Mouse (Mus musculus): ENCODE data around the gene Hrh1. TPM values are rescaled to one million over a fixed set of nuclear protein-coding genes. Genes with fewer than 3 reads are reported as not detected.

Gene Hrh1
- polyA plus RNA-seq, 1 experiment from 2014 or later, result 0.16 TPM

- Histone ChIP-seq H3K9me3 (no peaks in the 10 kb centered on the region), H3K4me1 (replicated peaks) (peaks cover 28% of the 10 kb centered on the region), H3K36me3 (no peaks in the 10 kb centered on the region), H3K4me3 (no peak overlapping the region), H3K27ac (no peak overlapping the region), H3K27me3 (ENCODE audit: insufficient read depth, poor library complexity, severe bottlenecking) (peaks cover 71% of the 10 kb centered on the region)
- 86% methylated on average over 4 of the region's 4 CpGs for WGBS
- no peak for DNase-seq (ENCODE audit: low spot score)
Observed at GRCm38 (mm10) chr6:114394982-114395381, 2.8 kb upstream of the Hrh1 start.

- no peak overlapping the region for H3K27ac ChIP-seq
- H3K9me3 ChIP-seq, result no peaks in the 10 kb centered on the region
- no peak for DNase-seq (ENCODE audit: low spot score)
- peaks cover 28% of the 10 kb centered on the region for H3K4me1 ChIP-seq (replicated peaks)
- H3K36me3 ChIP-seq, result no peaks in the 10 kb centered on the region
- H3K4me3 ChIP-seq, result no peak overlapping the region
- 75% methylated on average over 4 of the region's 4 CpGs for WGBS
- H3K27me3 ChIP-seq (ENCODE audit: insufficient read depth, poor library complexity, severe bottlenecking), result peaks cover 81% of the 10 kb centered on the region
Observed at GRCm38 (mm10) chr6:114396605-114397004, 1.1 kb upstream of the Hrh1 start.

GRCm38 (mm10) chr6:114397280-114397679 is 456 bp upstream of the Hrh1 start:
- H3K36me3 ChIP-seq, result no peaks in the 10 kb centered on the region
- DNase-seq (ENCODE audit: low spot score), result no peak
- no peaks in the 10 kb centered on the region for H3K9me3 ChIP-seq
- peak overlapping the region; percentile 69 for H3K4me3 ChIP-seq
- peaks cover 28% of the 10 kb centered on the region for H3K4me1 ChIP-seq (replicated peaks)
- H3K27ac ChIP-seq, result peak overlapping the region; percentile 66; the same call in 1 of the 2 replicates
- H3K27me3 ChIP-seq (ENCODE audit: insufficient read depth, poor library complexity, severe bottlenecking), result peaks cover 82% of the 10 kb centered on the region
- 4% methylated on average over 11 of the region's 11 CpGs for WGBS

- H3K4me1 ChIP-seq (replicated peaks), result peaks cover 28% of the 10 kb centered on the region
- no peaks in the 10 kb centered on the region for H3K36me3 ChIP-seq
- H3K9me3 ChIP-seq, result no peaks in the 10 kb centered on the region
- WGBS, result 4% methylated on average over 9 of the region's 9 CpGs
- peak; percentile 51 for DNase-seq (ENCODE audit: low spot score)
- H3K4me3 ChIP-seq, result peak overlapping the region; percentile 69
- peaks cover 72% of the 10 kb centered on the region for H3K27me3 ChIP-seq (ENCODE audit: insufficient read depth, poor library complexity, severe bottlenecking)
- no peak overlapping the region for H3K27ac ChIP-seq
Observed at GRCm38 (mm10) chr6:114398626-114399025, 890 bp downstream of the Hrh1 start.

- WGBS, result 84% methylated on average over 10 of the region's 10 CpGs
- peaks cover 63% of the 10 kb centered on the region for H3K27me3 ChIP-seq (ENCODE audit: insufficient read depth, poor library complexity, severe bottlenecking)
- H3K27ac ChIP-seq, result no peak overlapping the region
- H3K36me3 ChIP-seq, result no peaks in the 10 kb centered on the region
- H3K4me3 ChIP-seq, result no peak overlapping the region
- peaks cover 28% of the 10 kb centered on the region for H3K4me1 ChIP-seq (replicated peaks)
- DNase-seq (ENCODE audit: low spot score), result no peak
- no peaks in the 10 kb centered on the region for H3K9me3 ChIP-seq
Observed at GRCm38 (mm10) chr6:114400387-114400786, 2.7 kb downstream of the Hrh1 start.

GRCm38 (mm10) chr6:114400841-114401240 is 3.1 kb downstream of the Hrh1 start:
- DNase-seq (ENCODE audit: low spot score), result no peak
- Histone ChIP-seq H3K27me3 (ENCODE audit: insufficient read depth, poor library complexity, severe bottlenecking) (peaks cover 58% of the 10 kb centered on the region), H3K4me3 (no peak overlapping the region), H3K27ac (no peak overlapping the region), H3K36me3 (no peaks in the 10 kb centered on the region), H3K4me1 (replicated peaks) (peaks cover 28% of the 10 kb centered on the region), H3K9me3 (no peaks in the 10 kb centered on the region)
- WGBS, result 83% methylated on average over 8 of the region's 8 CpGs

GRCm38 (mm10) chr6:114402161-114402560 is 4.4 kb downstream of the Hrh1 start:
- H3K27me3 ChIP-seq (ENCODE audit: insufficient read depth, poor library complexity, severe bottlenecking), result peaks cover 45% of the 10 kb centered on the region

GRCm38 (mm10) chr6:114403632-114404031 is 5.9 kb downstream of the Hrh1 start:
- Histone ChIP-seq H3K27ac (no peak overlapping the region), H3K4me3 (no peak overlapping the region), H3K4me1 (replicated peaks) (peaks cover 14% of the 10 kb centered on the region), H3K36me3 (no peaks in the 10 kb centered on the region), H3K9me3 (no peaks in the 10 kb centered on the region), H3K27me3 (ENCODE audit: insufficient read depth, poor library complexity, severe bottlenecking) (peaks cover 33% of the 10 kb centered on the region)
- WGBS, result 50% methylated on average over 8 of the region's 8 CpGs
- no peak for DNase-seq (ENCODE audit: low spot score)

More at GRCm38 (mm10) chr6:114402161-114402560, 4.4 kb downstream of the Hrh1 start:
- H3K27ac ChIP-seq, result no peak overlapping the region
- WGBS, result 83% methylated on average over 2 of the region's 2 CpGs
- no peak overlapping the region for H3K4me3 ChIP-seq
- no peaks in the 10 kb centered on the region for H3K36me3 ChIP-seq
- peaks cover 25% of the 10 kb centered on the region for H3K4me1 ChIP-seq (replicated peaks)
- no peaks in the 10 kb centered on the region for H3K9me3 ChIP-seq
- no peak for DNase-seq (ENCODE audit: low spot score)

- H3K27me3 ChIP-seq (ENCODE audit: insufficient read depth, poor library complexity, severe bottlenecking), result peaks cover 28% of the 10 kb centered on the region
- no peak overlapping the region for H3K27ac ChIP-seq
- no peaks in the 10 kb centered on the region for H3K36me3 ChIP-seq
- H3K4me1 ChIP-seq (replicated peaks), result peaks cover 9% of the 10 kb centered on the region; the same call in 1 of the 2 replicates
- no peak for DNase-seq (ENCODE audit: low spot score)
- whole genome bisulfite sequencing, result 53% methylated on average over 5 of the region's 5 CpGs
- no peaks in the 10 kb centered on the region for H3K9me3 ChIP-seq
- no peak overlapping the region for H3K4me3 ChIP-seq
Observed at GRCm38 (mm10) chr6:114404128-114404527, 6.4 kb downstream of the Hrh1 start.

- no peak overlapping the region for H3K4me3 ChIP-seq
- H3K9me3 ChIP-seq, result no peaks in the 10 kb centered on the region
- H3K27me3 ChIP-seq (ENCODE audit: insufficient read depth, poor library complexity, severe bottlenecking), result peaks cover 20% of the 10 kb centered on the region
- WGBS, result 81% methylated on average over 7 of the region's 7 CpGs
- H3K27ac ChIP-seq, result no peak overlapping the region
- no peak for DNase-seq (ENCODE audit: low spot score)
- no peaks in the 10 kb centered on the region for H3K36me3 ChIP-seq
- 0 out of 2 replicates have a peak, but pooled peaks cover 4% of the 10 kb centered on the region for H3K4me1 ChIP-seq (replicated peaks)
Observed at GRCm38 (mm10) chr6:114404774-114405468, 7.2 kb downstream of the Hrh1 start.

- H3K36me3 ChIP-seq, result no peaks in the 10 kb centered on the region
- 0 out of 2 replicates have a peak, but pooled peaks cover 7% of the 10 kb centered on the region for H3K4me1 ChIP-seq (replicated peaks)
- H3K9me3 ChIP-seq, result no peaks in the 10 kb centered on the region
- peaks cover 3% of the 10 kb centered on the region; the same call in 1 of the 2 replicates for H3K27me3 ChIP-seq (ENCODE audit: insufficient read depth, poor library complexity, severe bottlenecking)
- WGBS, result 60% methylated on average over 1 of the region's 1 CpGs
- no peak overlapping the region for H3K4me3 ChIP-seq
- no peak overlapping the region for H3K27ac ChIP-seq
- DNase-seq (ENCODE audit: low spot score), result no peak
Observed at GRCm38 (mm10) chr6:114406634-114407033, 8.9 kb downstream of the Hrh1 start.

GRCm38 (mm10) chr6:114407049-114407448 is 9.3 kb downstream of the Hrh1 start:
- Histone ChIP-seq H3K36me3 (no peaks in the 10 kb centered on the region), H3K27ac (no peak overlapping the region), H3K4me3 (no peak overlapping the region), H3K9me3 (no peaks in the 10 kb centered on the region), H3K27me3 (ENCODE audit: insufficient read depth, poor library complexity, severe bottlenecking) (peaks cover 3% of the 10 kb centered on the region; the same call in 1 of the 2 replicates), H3K4me1 (replicated peaks) (0 out of 2 replicates have a peak, but pooled peaks cover 7% of the 10 kb centered on the region)
- no peak for DNase-seq (ENCODE audit: low spot score)
- 87% methylated on average over 7 of the region's 7 CpGs for WGBS

- H3K4me3 ChIP-seq, result no peak overlapping the region
- H3K9me3 ChIP-seq, result no peaks in the 10 kb centered on the region
- no peak for DNase-seq (ENCODE audit: low spot score)
- 55% methylated on average over 17 of the region's 17 CpGs for WGBS
- H3K27ac ChIP-seq, result no peak overlapping the region
- 0 out of 2 replicates have a peak, but pooled peaks cover 7% of the 10 kb centered on the region for H3K4me1 ChIP-seq (replicated peaks)
- no peaks in the 10 kb centered on the region for H3K36me3 ChIP-seq
- peaks cover 3% of the 10 kb centered on the region; the same call in 1 of the 2 replicates for H3K27me3 ChIP-seq (ENCODE audit: insufficient read depth, poor library complexity, severe bottlenecking)
Observed at GRCm38 (mm10) chr6:114408278-114408677, 10.5 kb downstream of the Hrh1 start.

All from hindbrain, embryonic 10.5 days (tissue).